Mouse (Mus musculus) neural tube, embryonic 14.5 days (tissue): ENCODE measurements around the gene Top1. TPM values are rescaled to one million over a fixed set of nuclear protein-coding genes. Genes with fewer than 3 reads are reported as not detected.
"Not testable (repeated sequence)": the region's sequence is repeated elsewhere in the genome, so short reads cannot be mapped to it uniquely, and the experiment has no call there.

Source experiments
- ATAC-seq: fragments of 200-750 bp; cut with Nextera tagmentation; 2 replicates; pipeline ENCODE4 v1.8.0; 2017; ENCODE audit warnings: low read depth, mild to moderate bottlenecking, moderate TSS enrichment, moderate library complexity
- H3K27ac ChIP-seq: fragments of 300-500 bp; sonication (generic); 2 replicates; pipeline ENCODE4 v1.5.1; 2014; ENCODE audit warnings: low read depth, mild to moderate bottlenecking, control low read depth, low read length, moderate library complexity, mixed read lengths
- H3K27me3 ChIP-seq: fragments of 300-500 bp; sonication (generic); 2 replicates; pipeline ENCODE4 v1.6.1; 2014; ENCODE audit warnings: low read length; ENCODE audit not compliant: control insufficient read depth, insufficient read depth
- H3K36me3 ChIP-seq: fragments of 300-500 bp; sonication (generic); 2 replicates; pipeline ENCODE4 v1.6.1; 2014; ENCODE audit warnings: low read length, mixed read lengths; ENCODE audit not compliant: control insufficient read depth, insufficient read depth
- H3K4me1 ChIP-seq: fragments of 300-500 bp; sonication (generic); 2 replicates; pipeline ENCODE4 v1.6.1; 2014; ENCODE audit warnings: low read length; ENCODE audit not compliant: control insufficient read depth, insufficient read depth
- H3K4me2 ChIP-seq: fragments of 300-500 bp; sonication (generic); 2 replicates; pipeline ENCODE4 v1.6.1; 2014; ENCODE audit warnings: mild to moderate bottlenecking, low read depth, low read length, control low read depth
- H3K4me3 ChIP-seq: fragments of 300-500 bp; sonication (generic); 2 replicates; pipeline ENCODE4 v1.5.1; 2014; ENCODE audit warnings: low read depth, low read length, control low read depth, mixed read lengths
- H3K9ac ChIP-seq: fragments of 300-500 bp; sonication (generic); replicated peaks from 2 replicates; pipeline ENCODE4 v1.6.1; 2014; ENCODE audit warnings: low read depth, mild to moderate bottlenecking, control low read depth, low read length, mixed read lengths
- H3K9me3 ChIP-seq: fragments of 300-500 bp; sonication (generic); 2 replicates; pipeline ENCODE4 v1.6.1; 2016; ENCODE audit warnings: low read length; ENCODE audit not compliant: control insufficient read depth
- WGBS: fragments of 180-500 bp; shearing (Covaris S2); extraction: QIAGEN DNeasy Blood & Tissue Kit; methylation state at CpG from one replicate; pipeline ENCODE4 v1.1.7; 2014; 5-methylcytosine and 5-hydroxymethylcytosine counted together
- polyA plus RNA-seq: library from polyadenylated mRNA; unstranded; fragments of >200 nt; fragmentation: Nextera tagmentation; extraction: Ambion mirVana; gene quantifications from 2 replicates; pipeline ENCODE4 v1.2.1, GENCODE M21; 2014

The Top1 gene
- polyA plus RNA-seq, 1 experiment from 2014 or later, result 80.3 TPM

DNA sequence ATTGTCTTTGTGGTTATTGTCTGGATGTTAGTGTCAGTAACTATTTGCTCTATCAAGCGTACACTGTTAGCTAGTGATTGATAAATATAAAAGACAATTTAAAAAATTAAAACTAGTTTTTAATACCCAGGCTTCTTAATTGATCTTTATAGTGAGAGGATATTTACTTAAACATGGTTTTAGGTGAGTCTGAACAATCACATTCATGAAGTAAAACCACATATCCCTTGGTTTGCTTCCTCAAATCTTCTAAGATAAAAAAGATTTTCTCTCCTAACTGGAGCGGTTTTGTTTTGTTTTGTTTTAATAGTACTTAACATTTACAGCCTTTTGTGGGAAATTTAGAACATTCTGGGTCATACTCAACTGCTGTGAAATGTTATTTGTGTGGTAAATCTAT lies 3.4 kb downstream of the Top1 start:
- peak overlapping the region; percentile 2; the same call in 1 of the 2 replicates for H3K9ac ChIP-seq
- H3K4me2 ChIP-seq, result peak overlapping the region; percentile 66
- no peaks in the 10 kb centered on the region for H3K36me3 ChIP-seq
- no peaks in the 10 kb centered on the region for H3K27me3 ChIP-seq
- no peak overlapping the region for H3K27ac ChIP-seq
- WGBS, result 78% methylated on average over 2 of the region's 2 CpGs
- ATAC-seq, result no peak
- H3K4me3 ChIP-seq, result peak overlapping the region; percentile 99
- H3K9me3 ChIP-seq, result no peaks in the 10 kb centered on the region
- H3K4me1 ChIP-seq, result peaks cover 25% of the 10 kb centered on the region

DNA sequence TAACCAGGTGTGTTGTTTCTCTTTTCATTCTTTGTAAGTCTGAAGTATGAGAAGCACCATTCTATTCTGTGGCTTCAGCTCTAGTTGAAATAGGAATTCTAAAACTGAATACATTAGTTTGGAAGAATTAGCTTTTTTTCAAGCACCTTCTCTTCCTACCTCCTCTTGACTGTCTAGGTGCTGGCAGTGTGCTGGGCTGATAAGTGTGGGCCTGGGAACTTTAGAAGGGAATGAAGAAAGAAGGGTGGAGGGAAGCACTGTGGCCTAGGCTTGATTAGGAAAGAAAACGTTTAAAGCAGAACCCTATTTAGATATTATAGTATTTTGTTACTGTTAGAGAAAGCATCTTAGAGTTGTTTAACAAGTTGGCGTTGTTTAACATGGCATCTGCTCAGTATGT lies 5.5 kb downstream of the Top1 start:
- 85% methylated on average over 2 of the region's 2 CpGs for WGBS
- Histone ChIP-seq H3K9ac (no peak overlapping the region), H3K4me2 (no peak overlapping the region), H3K4me3 (no peak overlapping the region), H3K4me1 (peaks cover 25% of the 10 kb centered on the region), H3K27ac (no peak overlapping the region), H3K9me3 (no peaks in the 10 kb centered on the region), H3K36me3 (no peaks in the 10 kb centered on the region), H3K27me3 (no peaks in the 10 kb centered on the region)
- no peak for ATAC-seq

DNA sequence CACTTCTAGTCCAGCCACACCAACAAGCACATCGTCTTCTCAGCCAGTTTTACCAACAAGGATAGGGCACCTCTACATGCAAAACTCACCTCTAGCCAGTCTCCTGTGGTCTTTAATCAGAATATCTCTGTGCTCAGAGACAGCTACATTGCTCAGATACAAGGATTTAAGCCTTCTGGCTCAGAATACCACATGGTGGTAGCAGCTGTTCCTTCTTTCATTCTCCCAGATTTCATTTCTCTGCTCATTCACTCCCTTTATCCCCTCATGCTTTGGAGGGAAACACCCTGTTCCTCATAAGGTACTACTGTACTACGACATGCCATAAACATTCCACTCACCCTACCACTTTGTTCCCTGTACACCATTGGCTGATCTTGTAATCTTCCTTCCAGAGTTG lies 7.5 kb downstream of the Top1 start:
- WGBS, result 89% methylated on average over 2 of the region's 2 CpGs
- Histone ChIP-seq H3K9me3 (no peaks in the 10 kb centered on the region), H3K36me3 (no peaks in the 10 kb centered on the region), H3K4me1 (peaks cover 17% of the 10 kb centered on the region), H3K9ac (no peak overlapping the region), H3K4me2 (no peak overlapping the region), H3K4me3 (no peak overlapping the region), H3K27ac (no peak overlapping the region), H3K27me3 (no peaks in the 10 kb centered on the region)
- ATAC-seq, result no peak

DNA sequence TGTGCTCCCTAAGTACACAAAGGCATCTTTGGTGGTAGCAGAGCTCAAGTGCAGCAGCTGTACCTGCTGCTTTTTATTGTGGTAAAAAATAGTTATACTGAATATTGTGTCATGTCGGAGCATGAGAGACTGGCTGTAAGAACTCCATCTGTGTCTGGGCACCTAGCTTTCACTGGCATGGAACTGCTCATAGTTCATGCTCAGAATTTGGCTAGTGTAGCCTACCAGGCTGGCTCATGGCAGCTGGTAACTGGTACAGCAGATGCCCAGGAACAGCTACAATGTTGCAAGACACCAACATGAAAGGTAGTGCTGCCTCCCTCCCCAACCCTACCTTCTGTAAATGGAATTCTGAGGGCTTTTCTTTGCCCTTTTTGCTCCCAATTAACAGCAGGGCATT lies 9.9 kb downstream of the Top1 start:
- H3K36me3 ChIP-seq, result no peaks in the 10 kb centered on the region
- no peaks in the 10 kb centered on the region for H3K27me3 ChIP-seq
- no peak overlapping the region for H3K4me2 ChIP-seq
- H3K27ac ChIP-seq, result no peak overlapping the region
- H3K9ac ChIP-seq, result no peak overlapping the region
- no peaks in the 10 kb centered on the region for H3K9me3 ChIP-seq
- H3K4me3 ChIP-seq, result no peak overlapping the region
- peaks cover 3% of the 10 kb centered on the region; the same call in 1 of the 2 replicates for H3K4me1 ChIP-seq
- WGBS, result 96% methylated on average over 1 of the region's 1 CpGs
- ATAC-seq, result no peak

DNA sequence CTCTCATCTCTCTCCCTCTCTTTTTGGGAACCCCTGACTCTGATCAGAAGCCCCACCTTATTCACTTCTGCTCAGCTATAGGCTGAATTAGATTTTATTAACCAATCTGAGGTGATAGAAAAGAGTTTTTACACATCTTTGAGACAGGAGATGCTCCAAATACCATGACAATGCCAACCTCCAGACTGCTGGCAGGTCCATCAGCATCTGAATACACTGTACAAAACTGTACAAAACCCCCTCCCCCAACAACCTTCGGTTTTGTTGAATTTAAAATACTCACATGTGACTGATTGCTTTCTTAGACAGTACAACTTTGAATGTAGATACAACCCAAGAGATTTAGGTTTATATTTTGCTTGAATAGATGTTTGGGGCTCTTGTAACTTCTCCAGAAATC lies 10.5 kb downstream of the Top1 start:
- Histone ChIP-seq H3K4me1 (peaks cover 3% of the 10 kb centered on the region; the same call in 1 of the 2 replicates), H3K9ac (no peak overlapping the region), H3K27ac (no peak overlapping the region), H3K4me3 (no peak overlapping the region), H3K27me3 (no peaks in the 10 kb centered on the region), H3K9me3 (no peaks in the 10 kb centered on the region), H3K4me2 (no peak overlapping the region), H3K36me3 (no peaks in the 10 kb centered on the region)
- 93% methylated on average over 1 of the region's 1 CpGs for WGBS
- ATAC-seq, result no peak

DNA sequence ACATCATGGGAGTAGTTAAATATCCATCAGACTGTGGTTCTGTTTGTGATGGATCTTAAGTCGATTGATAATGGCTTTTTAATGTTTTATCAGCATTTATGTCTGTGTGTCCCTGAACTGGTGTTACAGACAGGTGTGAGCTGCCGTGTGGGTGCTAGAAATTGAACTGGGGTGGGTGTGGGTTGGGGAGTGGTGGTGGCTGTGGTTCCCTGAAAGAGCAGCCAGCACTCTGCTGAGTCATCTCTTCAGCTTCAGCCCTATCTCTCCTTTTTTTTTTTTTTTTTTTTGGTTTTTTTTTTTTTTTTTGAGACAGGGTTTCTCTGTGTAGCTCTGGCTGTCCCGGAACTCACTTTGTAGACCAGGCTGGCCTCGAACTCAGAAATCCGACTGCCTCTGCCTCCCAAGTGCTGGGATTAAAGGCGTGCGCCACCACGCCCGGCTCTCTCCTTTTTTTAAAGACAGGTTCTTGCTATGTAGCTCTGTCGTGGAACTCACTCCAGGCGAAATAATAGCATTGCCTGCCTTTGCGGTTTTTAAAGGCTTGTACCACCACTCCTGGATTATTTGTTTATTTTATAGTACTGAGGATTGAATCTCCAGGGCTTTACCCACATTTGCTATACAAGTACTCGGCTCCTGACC lies 12.2 kb downstream of the Top1 start:
- WGBS, result 95% methylated on average over 13 of the region's 13 CpGs
- no peaks in the 10 kb centered on the region for H3K9me3 ChIP-seq

DNA sequence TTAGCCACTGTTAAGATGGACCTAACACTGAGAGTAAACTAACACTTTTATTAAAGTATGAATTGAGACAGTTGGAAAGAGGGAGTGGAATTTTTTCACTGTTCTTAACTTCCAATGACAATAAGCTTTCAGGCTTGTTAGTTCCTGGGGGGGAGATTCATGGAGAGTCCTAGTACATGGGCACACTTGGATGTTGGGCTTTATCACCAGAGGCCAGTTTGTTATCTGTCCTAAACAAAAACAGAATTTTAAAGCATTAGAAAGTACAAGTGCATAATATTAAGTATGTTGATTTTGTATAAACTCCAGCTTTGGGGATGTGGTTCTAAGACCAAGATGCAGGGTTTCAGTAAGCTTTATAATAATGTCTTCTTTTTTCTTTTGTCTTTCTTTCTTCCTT lies 13.1 kb downstream of the Top1 start:
- no peaks in the 10 kb centered on the region for H3K9me3 ChIP-seq
- no peaks in the 10 kb centered on the region; the same call in 1 of the 2 replicates for H3K36me3 ChIP-seq
- ATAC-seq, result no peak
- H3K9ac ChIP-seq, result no peak overlapping the region
- H3K4me1 ChIP-seq, result no peaks in the 10 kb centered on the region; the same call in 1 of the 2 replicates
- no peaks in the 10 kb centered on the region for H3K27me3 ChIP-seq
- H3K4me3 ChIP-seq, result no peak overlapping the region
- no peak overlapping the region for H3K4me2 ChIP-seq
- no peak overlapping the region for H3K27ac ChIP-seq

More for the DNA sequence above, 12.2 kb downstream of the Top1 start:
- no peak overlapping the region for H3K4me2 ChIP-seq
- H3K27me3 ChIP-seq, result no peaks in the 10 kb centered on the region
- no peaks in the 10 kb centered on the region; the same call in 1 of the 2 replicates for H3K36me3 ChIP-seq
- no peak overlapping the region for H3K9ac ChIP-seq
- peaks cover 3% of the 10 kb centered on the region; the same call in 1 of the 2 replicates for H3K4me1 ChIP-seq
- ATAC-seq, result no peak
- H3K4me3 ChIP-seq, result no peak overlapping the region
- no peak overlapping the region for H3K27ac ChIP-seq

DNA sequence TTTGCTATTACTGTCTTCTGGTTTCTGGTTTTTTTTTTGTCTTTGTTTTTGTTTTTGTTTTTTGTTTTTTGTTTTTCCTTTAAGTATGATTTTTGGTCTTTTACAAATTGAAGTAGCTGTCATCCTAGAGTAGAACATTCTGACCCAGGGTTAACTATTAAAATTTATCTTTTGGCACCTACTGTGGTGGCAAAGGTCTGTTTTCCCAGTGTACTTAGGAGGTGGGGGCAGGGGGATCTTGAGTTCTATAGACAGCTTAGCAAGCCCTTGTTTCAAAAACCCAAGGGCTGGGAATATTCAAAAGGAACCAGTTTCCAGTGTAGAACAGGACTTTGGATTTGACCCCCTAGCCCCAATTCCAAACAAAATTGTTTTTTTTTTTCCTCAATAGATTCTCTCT lies 18.7 kb downstream of the Top1 start:
- Histone ChIP-seq H3K9me3 (no peaks in the 10 kb centered on the region), H3K27ac (no peak overlapping the region), H3K36me3 (no peaks in the 10 kb centered on the region; the same call in 1 of the 2 replicates), H3K4me3 (no peak overlapping the region), H3K4me2 (no peak overlapping the region), H3K9ac (no peak overlapping the region), H3K4me1 (no peaks in the 10 kb centered on the region; the same call in 1 of the 2 replicates), H3K27me3 (no peaks in the 10 kb centered on the region)
- no peak for ATAC-seq

DNA sequence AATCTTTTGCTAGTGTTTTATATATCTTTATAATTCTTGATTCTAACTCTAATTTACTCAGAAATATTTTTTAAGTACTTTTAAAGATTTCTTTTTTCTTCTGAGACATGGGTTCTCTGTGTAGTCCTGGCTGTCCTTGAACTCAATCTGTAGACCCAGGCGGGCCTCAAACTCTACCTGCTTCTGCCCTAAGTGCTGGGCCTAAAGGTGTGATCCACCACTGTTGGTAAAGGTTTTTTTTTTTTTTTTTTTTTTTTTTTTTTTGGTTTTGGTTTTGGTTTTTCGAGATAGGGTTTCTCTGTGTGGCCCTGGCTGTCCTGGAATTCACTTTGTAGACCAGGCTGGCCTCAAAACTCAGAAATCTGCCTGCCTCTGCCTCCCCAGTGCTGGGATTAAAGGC lies 19.3 kb downstream of the Top1 start:
- H3K4me3 ChIP-seq, H3K4me2 ChIP-seq, H3K27me3 ChIP-seq, H3K4me1 ChIP-seq, H3K9me3 ChIP-seq, ATAC-seq, H3K27ac ChIP-seq, H3K36me3 ChIP-seq, H3K9ac ChIP-seq: not testable (repeated sequence)
- 98% methylated on average over 2 of the region's 2 CpGs for WGBS
